Mouse (Mus musculus): ENCODE results near the gene Spcs2.

GRCm38 (mm10) chr7:99876345-99876744 lies 13.1 kb upstream of the Spcs2 start:
- TF ChIP-seq POLR2AphosphoS2 (IDR thresholded peaks at IDR 0.05; ENCODE audit: insufficient read length, low read depth) (no peak), POLR2A (IDR thresholded peaks at IDR 0.05; ENCODE audit: insufficient read length, low read depth) (no peak), MYOD1 (IDR thresholded peaks at IDR 0.05; ENCODE audit: control insufficient read depth in 1 of 3, insufficient read length in 2 of 3, low read depth in 2 of 3) (no peak), CEBPB (IDR thresholded peaks at IDR 0.05; ENCODE audit: insufficient read depth, poor library complexity, severe bottlenecking) (no peak), TCF3 (IDR thresholded peaks at IDR 0.05; ENCODE audit: insufficient read length, low read depth) (no peak), E2F4 (IDR thresholded peaks at IDR 0.05; ENCODE audit: insufficient read depth) (no peak), MAX (IDR thresholded peaks at IDR 0.05; ENCODE audit: low read depth) (no peak), TCF12 (IDR thresholded peaks at IDR 0.05; ENCODE audit: insufficient read depth, poor library complexity, severe bottlenecking) (no peak)

Measured in myocyte (in vitro differentiated cells).